Mouse (Mus musculus): ENCODE data around the gene Slc25a41. TPM values are rescaled to one million over a fixed set of nuclear protein-coding genes. Genes with fewer than 3 reads are reported as not detected.

Gene Slc25a41
- not detected in 2 replicates for polyA plus RNA-seq (2015; fragmentation: Nextera tagmentation; extraction: Ambion mirVana)

- Histone ChIP-seq H3K4me2 (no peak within 1 kb of the TSS), H3K4me3 (no peak within 1 kb of the TSS), H3K27me3 (replicated peaks) (peaks cover 40% of the 10 kb centered on the region), H3K27ac (replicated peaks) (no peak within 1 kb of the TSS), H3K36me3 (peaks cover 17% of the 10 kb centered on the region), H3K9me3 (no peaks in the 10 kb centered on the region), H3K4me1 (peaks cover 7% of the 10 kb centered on the region), H3K9ac (no peak within 1 kb of the TSS)
- WGBS: 64% methylated on average over 8 of the region's 8 CpGs
- ATAC-seq (ENCODE audit: extremely low read depth, insufficient number of reproducible peaks, low FRiP score, low TSS enrichment): no peak
Measured at GRCm38 (mm10) chr17:57041554-57041953, at the start of gene Slc25a41. Gene Slc25a41 (minus strand): TSS chr17:57041654.

GRCm38 (mm10) chr17:57087049-57087832, 45.8 kb upstream of the Slc25a41 start, which contains the start of gene Tubb4a:
Gene Tubb4a (minus strand): TSS chr17:57087782.
- peaks cover 39% of the 10 kb centered on the region for H3K27me3 ChIP-seq (replicated peaks)
- WGBS: 2% methylated on average over 31 of the region's 31 CpGs
- H3K9me3 ChIP-seq: no peaks in the 10 kb centered on the region
- H3K36me3 ChIP-seq: no peaks in the 10 kb centered on the region
- H3K9ac ChIP-seq: peak within 1 kb of the TSS; percentile 73
- peak within 1 kb of the TSS; percentile 72 for H3K4me2 ChIP-seq
- ATAC-seq (ENCODE audit: extremely low read depth, insufficient number of reproducible peaks, low FRiP score, low TSS enrichment): no peak
- peak within 1 kb of the TSS; percentile 50 for H3K4me3 ChIP-seq
- peaks cover 9% of the 10 kb centered on the region for H3K4me1 ChIP-seq
- H3K27ac ChIP-seq (replicated peaks): no peak within 1 kb of the TSS

- Histone ChIP-seq H3K9ac (no peak overlapping the region), H3K27ac (replicated peaks) (no peak overlapping the region), H3K4me3 (no peak overlapping the region), H3K9me3 (no peaks in the 10 kb centered on the region), H3K4me1 (peaks cover 9% of the 10 kb centered on the region), H3K4me2 (no peak overlapping the region), H3K36me3 (no peaks in the 10 kb centered on the region), H3K27me3 (replicated peaks) (peaks cover 39% of the 10 kb centered on the region)
- 82% methylated on average over 11 of the region's 11 CpGs for WGBS
- no peak for ATAC-seq (ENCODE audit: extremely low read depth, insufficient number of reproducible peaks, low FRiP score, low TSS enrichment)
Measured at GRCm38 (mm10) chr17:57085970-57086757, 44.7 kb upstream of the Slc25a41 start.

- no peak for ATAC-seq (ENCODE audit: extremely low read depth, insufficient number of reproducible peaks, low FRiP score, low TSS enrichment)
- peaks cover 14% of the 10 kb centered on the region for H3K27me3 ChIP-seq (replicated peaks)
- H3K27ac ChIP-seq (replicated peaks): no peak overlapping the region
- whole genome bisulfite sequencing: 74% methylated on average over 5 of the region's 5 CpGs
- no peaks in the 10 kb centered on the region for H3K9me3 ChIP-seq
- H3K36me3 ChIP-seq: no peaks in the 10 kb centered on the region
- peaks cover 9% of the 10 kb centered on the region for H3K4me1 ChIP-seq
- no peak overlapping the region for H3K4me2 ChIP-seq
- H3K4me3 ChIP-seq: no peak overlapping the region
- H3K9ac ChIP-seq: no peak overlapping the region
Measured at GRCm38 (mm10) chr17:57082481-57082880, 41.0 kb upstream of the Slc25a41 start.

GRCm38 (mm10) chr17:57081234-57081842, 39.9 kb upstream of the Slc25a41 start:
- no peak overlapping the region for H3K9ac ChIP-seq
- 86% methylated on average over 31 of the region's 31 CpGs for WGBS
- no peaks in the 10 kb centered on the region for H3K9me3 ChIP-seq
- peaks cover 12% of the 10 kb centered on the region for H3K27me3 ChIP-seq (replicated peaks)
- H3K27ac ChIP-seq (replicated peaks): no peak overlapping the region
- H3K4me2 ChIP-seq: no peak overlapping the region
- no peaks in the 10 kb centered on the region for H3K4me1 ChIP-seq
- H3K4me3 ChIP-seq: no peak overlapping the region
- ATAC-seq (ENCODE audit: extremely low read depth, insufficient number of reproducible peaks, low FRiP score, low TSS enrichment): no peak
- no peaks in the 10 kb centered on the region for H3K36me3 ChIP-seq

- Histone ChIP-seq H3K4me3 (no peak overlapping the region), H3K36me3 (no peaks in the 10 kb centered on the region), H3K4me2 (no peak overlapping the region), H3K9ac (no peak overlapping the region), H3K27me3 (replicated peaks) (peaks cover 15% of the 10 kb centered on the region), H3K27ac (replicated peaks) (no peak overlapping the region), H3K4me1 (no peaks in the 10 kb centered on the region), H3K9me3 (no peaks in the 10 kb centered on the region)
- no peak for ATAC-seq (ENCODE audit: extremely low read depth, insufficient number of reproducible peaks, low FRiP score, low TSS enrichment)
- 61% methylated on average over 3 of the region's 3 CpGs for WGBS
Measured at GRCm38 (mm10) chr17:57079919-57080318, 38.5 kb upstream of the Slc25a41 start.

- ATAC-seq (ENCODE audit: extremely low read depth, insufficient number of reproducible peaks, low FRiP score, low TSS enrichment): no peak
- Histone ChIP-seq H3K4me2 (peak within 1 kb of the TSS; percentile 4; the same call in 1 of the 2 replicates), H3K9me3 (no peaks in the 10 kb centered on the region), H3K9ac (no peak within 1 kb of the TSS), H3K27me3 (replicated peaks) (peaks cover 28% of the 10 kb centered on the region), H3K27ac (replicated peaks) (no peak within 1 kb of the TSS), H3K4me3 (no peak within 1 kb of the TSS), H3K4me1 (no peaks in the 10 kb centered on the region), H3K36me3 (no peaks in the 10 kb centered on the region)
- 30% methylated on average over 6 of the region's 6 CpGs for WGBS
Measured at GRCm38 (mm10) chr17:57078336-57078735, 36.9 kb upstream of the Slc25a41 start, which contains the start of gene Dennd1c. Gene Dennd1c (minus strand): TSS chr17:57078514.

- WGBS: 47% methylated on average over 3 of the region's 3 CpGs
- ATAC-seq (ENCODE audit: extremely low read depth, insufficient number of reproducible peaks, low FRiP score, low TSS enrichment): no peak
Measured at GRCm38 (mm10) chr17:57076916-57077315, 35.5 kb upstream of the Slc25a41 start.

GRCm38 (mm10) chr17:57070699-57071098, 29.2 kb upstream of the Slc25a41 start:
- Histone ChIP-seq H3K9ac (no peak overlapping the region), H3K4me3 (no peak overlapping the region), H3K36me3 (no peaks in the 10 kb centered on the region), H3K27me3 (replicated peaks) (peaks cover 90% of the 10 kb centered on the region), H3K4me1 (0 out of 2 replicates have a peak, but pooled peaks cover 3% of the 10 kb centered on the region), H3K27ac (replicated peaks) (no peak overlapping the region), H3K9me3 (no peaks in the 10 kb centered on the region), H3K4me2 (no peak overlapping the region)
- 5% methylated on average over 11 of the region's 11 CpGs for WGBS
- no peak for ATAC-seq (ENCODE audit: extremely low read depth, insufficient number of reproducible peaks, low FRiP score, low TSS enrichment)

More at GRCm38 (mm10) chr17:57076916-57077315, 35.5 kb upstream of the Slc25a41 start:
- no peaks in the 10 kb centered on the region for H3K9me3 ChIP-seq
- H3K4me2 ChIP-seq: no peak overlapping the region
- H3K36me3 ChIP-seq: no peaks in the 10 kb centered on the region
- H3K27ac ChIP-seq (replicated peaks): no peak overlapping the region
- H3K4me1 ChIP-seq: no peaks in the 10 kb centered on the region
- H3K27me3 ChIP-seq (replicated peaks): peaks cover 40% of the 10 kb centered on the region
- no peak overlapping the region for H3K4me3 ChIP-seq
- H3K9ac ChIP-seq: no peak overlapping the region

GRCm38 (mm10) chr17:57070272-57070671, 28.8 kb upstream of the Slc25a41 start:
- WGBS: 15% methylated on average over 9 of the region's 9 CpGs
- ATAC-seq (ENCODE audit: extremely low read depth, insufficient number of reproducible peaks, low FRiP score, low TSS enrichment): no peak
- Histone ChIP-seq H3K9ac (no peak overlapping the region), H3K27me3 (replicated peaks) (peaks cover 94% of the 10 kb centered on the region), H3K36me3 (no peaks in the 10 kb centered on the region), H3K4me2 (no peak overlapping the region), H3K4me3 (no peak overlapping the region), H3K9me3 (no peaks in the 10 kb centered on the region), H3K27ac (replicated peaks) (no peak overlapping the region), H3K4me1 (0 out of 2 replicates have a peak, but pooled peaks cover 3% of the 10 kb centered on the region)

- H3K4me2 ChIP-seq: no peak overlapping the region
- H3K27ac ChIP-seq (replicated peaks): no peak overlapping the region
- peaks cover 10% of the 10 kb centered on the region for H3K4me1 ChIP-seq
- no peak overlapping the region for H3K4me3 ChIP-seq
- H3K27me3 ChIP-seq (replicated peaks): peaks cover 96% of the 10 kb centered on the region
- 38% methylated on average over 5 of the region's 5 CpGs for WGBS
- no peaks in the 10 kb centered on the region for H3K36me3 ChIP-seq
- ATAC-seq (ENCODE audit: extremely low read depth, insufficient number of reproducible peaks, low FRiP score, low TSS enrichment): no peak
- no peaks in the 10 kb centered on the region for H3K9me3 ChIP-seq
- no peak overlapping the region for H3K9ac ChIP-seq
Measured at GRCm38 (mm10) chr17:57066908-57067307, 25.5 kb upstream of the Slc25a41 start.
